Mouse (Mus musculus): ENCODE measurements at regions not wholly inside any gene's neighbourhood (a gene's known extent, or its start where the extent isn't known, plus 50 kb on each side); places are given as distances from the start of the nearest gene placed in this dataset.

GRCm38 (mm10) chr1:76024650-76025049, 478.6 kb downstream of the Slc4a3 start:
- Histone ChIP-seq H3K36me3 (replicated peaks; ENCODE audit: insufficient read depth, low read length) (no peaks in the 10 kb centered on the region), H3K9ac (replicated peaks) (no peak overlapping the region), H3K4me3 (ENCODE audit: low read depth, low read length) (no peak overlapping the region), H3K9me3 (ENCODE audit: low read length) (no peaks in the 10 kb centered on the region), H3K27ac (ENCODE audit: low read depth) (no peak overlapping the region), H3K4me1 (ENCODE audit: insufficient read depth) (no peaks in the 10 kb centered on the region), H3K4me2 (ENCODE audit: low read depth, low read length) (no peak overlapping the region), H3K27me3 (ENCODE audit: insufficient read depth, low read length) (no peaks in the 10 kb centered on the region)
- TF ChIP-seq CTCF (IDR thresholded peaks at IDR 0.05; ENCODE audit: low read depth) = no peak
- TF ChIP-seq EP300 (IDR thresholded peaks at IDR 0.05; ENCODE audit: low read depth) = no peak
- DNase-seq (no peak), ATAC-seq (no peak)
- WGBS (ENCODE audit: insufficient replicate concordance) = 57% methylated on average over 3 of the region's 3 CpGs

- Histone ChIP-seq H3K4me2 (ENCODE audit: low read depth, low read length) (no peak overlapping the region), H3K9me3 (ENCODE audit: low read length) (no peaks in the 10 kb centered on the region), H3K27me3 (ENCODE audit: insufficient read depth, low read length) (no peaks in the 10 kb centered on the region), H3K36me3 (replicated peaks; ENCODE audit: insufficient read depth, low read length) (no peaks in the 10 kb centered on the region), H3K4me1 (ENCODE audit: insufficient read depth) (peaks cover 3% of the 10 kb centered on the region; the same call in 1 of the 2 replicates), H3K9ac (replicated peaks) (no peak overlapping the region), H3K27ac (ENCODE audit: low read depth) (no peak overlapping the region), H3K4me3 (ENCODE audit: low read depth, low read length) (no peak overlapping the region)
- ATAC-seq = no peak
- TF ChIP-seq EP300 (IDR thresholded peaks at IDR 0.05; ENCODE audit: low read depth) (no peak), CTCF (IDR thresholded peaks at IDR 0.05; ENCODE audit: low read depth) (no peak)
- no peak for DNase-seq
- 62% methylated on average over 4 of the region's 4 CpGs for WGBS (ENCODE audit: insufficient replicate concordance)
These were observed 479.3 kb downstream of the Slc4a3 start for GRCm38 (mm10) chr1:76025389-76025788.

GRCm38 (mm10) chr1:76029059-76029458, 483.0 kb downstream of the Slc4a3 start:
- TF ChIP-seq CTCF (IDR thresholded peaks at IDR 0.05; ENCODE audit: low read depth) = no peak
- no peak for TF ChIP-seq EP300 (IDR thresholded peaks at IDR 0.05; ENCODE audit: low read depth)
- no peak overlapping the region for H3K4me3 ChIP-seq (ENCODE audit: low read depth, low read length)
- no peaks in the 10 kb centered on the region for H3K9me3 ChIP-seq (ENCODE audit: low read length)
- H3K4me2 ChIP-seq (ENCODE audit: low read depth, low read length) = no peak overlapping the region
- no peaks in the 10 kb centered on the region for H3K36me3 ChIP-seq (replicated peaks; ENCODE audit: insufficient read depth, low read length)
- DNase-seq (no peak), ATAC-seq (no peak)
- no peak overlapping the region for H3K9ac ChIP-seq (replicated peaks)
- no peak overlapping the region for H3K27ac ChIP-seq (ENCODE audit: low read depth)
- H3K27me3 ChIP-seq (ENCODE audit: insufficient read depth, low read length) = no peaks in the 10 kb centered on the region
- peaks cover 8% of the 10 kb centered on the region; the same call in 1 of the 2 replicates for H3K4me1 ChIP-seq (ENCODE audit: insufficient read depth)
- 76% methylated on average over 1 of the region's 1 CpGs for WGBS (ENCODE audit: insufficient replicate concordance)

GRCm38 (mm10) chr1:76031171-76031922, 485.3 kb downstream of the Slc4a3 start:
- Histone ChIP-seq H3K9ac (replicated peaks) (no peak overlapping the region), H3K9me3 (ENCODE audit: low read length) (no peaks in the 10 kb centered on the region), H3K4me2 (ENCODE audit: low read depth, low read length) (no peak overlapping the region), H3K27me3 (ENCODE audit: insufficient read depth, low read length) (no peaks in the 10 kb centered on the region), H3K4me1 (ENCODE audit: insufficient read depth) (peaks cover 8% of the 10 kb centered on the region; the same call in 1 of the 2 replicates), H3K4me3 (ENCODE audit: low read depth, low read length) (no peak overlapping the region), H3K36me3 (replicated peaks; ENCODE audit: insufficient read depth, low read length) (no peaks in the 10 kb centered on the region), H3K27ac (ENCODE audit: low read depth) (peak overlapping the region; percentile 74)
- ATAC-seq (peak; percentile 91), DNase-seq (no peak)
- TF ChIP-seq CTCF (IDR thresholded peaks at IDR 0.05; ENCODE audit: low read depth) (no peak), EP300 (IDR thresholded peaks at IDR 0.05; ENCODE audit: low read depth) (peak; percentile 36; the same call in 1 of the 2 replicates)
- WGBS (ENCODE audit: insufficient replicate concordance) = 35% methylated on average over 11 of the region's 11 CpGs

- H3K4me3 ChIP-seq (ENCODE audit: low read depth, low read length) = no peak overlapping the region
- H3K36me3 ChIP-seq (replicated peaks; ENCODE audit: insufficient read depth, low read length) = no peaks in the 10 kb centered on the region
- TF ChIP-seq CTCF (IDR thresholded peaks at IDR 0.05; ENCODE audit: low read depth) (no peak), EP300 (IDR thresholded peaks at IDR 0.05; ENCODE audit: low read depth) (no peak)
- DNase-seq (no peak), ATAC-seq (no peak)
- H3K9me3 ChIP-seq (ENCODE audit: low read length) = no peaks in the 10 kb centered on the region
- peak overlapping the region; percentile 59; the same call in 1 of the 2 replicates for H3K27ac ChIP-seq (ENCODE audit: low read depth)
- no peak overlapping the region for H3K4me2 ChIP-seq (ENCODE audit: low read depth, low read length)
- peaks cover 8% of the 10 kb centered on the region; the same call in 1 of the 2 replicates for H3K4me1 ChIP-seq (ENCODE audit: insufficient read depth)
- H3K27me3 ChIP-seq (ENCODE audit: insufficient read depth, low read length) = no peaks in the 10 kb centered on the region
- 54% methylated on average over 4 of the region's 4 CpGs for WGBS (ENCODE audit: insufficient replicate concordance)
- no peak overlapping the region for H3K9ac ChIP-seq (replicated peaks)
These were observed 485.8 kb downstream of the Slc4a3 start for GRCm38 (mm10) chr1:76031923-76032285.

- TF ChIP-seq EP300 (IDR thresholded peaks at IDR 0.05; ENCODE audit: low read depth) (no peak), CTCF (IDR thresholded peaks at IDR 0.05; ENCODE audit: low read depth) (no peak)
- Histone ChIP-seq H3K4me3 (ENCODE audit: low read depth, low read length) (no peak overlapping the region), H3K9me3 (ENCODE audit: low read length) (no peaks in the 10 kb centered on the region), H3K4me2 (ENCODE audit: low read depth, low read length) (no peak overlapping the region), H3K27me3 (ENCODE audit: insufficient read depth, low read length) (no peaks in the 10 kb centered on the region), H3K4me1 (ENCODE audit: insufficient read depth) (peaks cover 8% of the 10 kb centered on the region; the same call in 1 of the 2 replicates), H3K27ac (ENCODE audit: low read depth) (no peak overlapping the region), H3K9ac (replicated peaks) (no peak overlapping the region), H3K36me3 (replicated peaks; ENCODE audit: insufficient read depth, low read length) (no peaks in the 10 kb centered on the region)
- DNase-seq (no peak), ATAC-seq (no peak)
- WGBS (ENCODE audit: insufficient replicate concordance) = 70% methylated on average over 3 of the region's 3 CpGs
These were observed 486.6 kb downstream of the Slc4a3 start for GRCm38 (mm10) chr1:76032626-76033025.

Data from liver, postnatal 0 days (tissue).